Mouse (Mus musculus) B cell, adult 2 months (primary cell): ENCODE data around the gene Rasgef1a.

Experiments
- DNase-seq, 2 experiments: peaks; one replicate each; pipeline ENCODE4 v3.0.0; 2022

Gene Rasgef1a

GRCm38 (mm10) chr6:118138731-118139709 lies 127.8 kb downstream of the Rasgef1a start, which contains the start of gene Csgalnact2:
TSS of gene Csgalnact2 (minus strand) at chr6:118139140.
- peak; percentile 98 to 99 for DNase-seq

GRCm38 (mm10) chr6:118140961-118141360 lies 129.7 kb downstream of the Rasgef1a start:
- peak in 1 of 2 experiments; percentile 10 for DNase-seq
